Mouse (Mus musculus) kidney, adult 8-10 months (tissue): ENCODE data around the gene Grm4.

Experiments
- DNase-seq, 2 experiments: peaks; one replicate each; pipeline ENCODE4 v3.0.0; 2022

Grm4 gene

GRCm38 (mm10) chr17:27442538-27443113 is 78.6 kb downstream of the Grm4 start:
- DNase-seq, result no peak

- DNase-seq, result no peak
These were observed 79.4 kb downstream of the Grm4 start for GRCm38 (mm10) chr17:27441778-27442177.

GRCm38 (mm10) chr17:27435799-27436198 is 85.4 kb downstream of the Grm4 start:
- DNase-seq, result no peak

- DNase-seq, result no peak
These were observed 86.0 kb downstream of the Grm4 start for GRCm38 (mm10) chr17:27435225-27435624.

- DNase-seq, result no peak
These were observed 87.1 kb downstream of the Grm4 start for GRCm38 (mm10) chr17:27434066-27434465.

- DNase-seq, result no peak
These were observed 88.0 kb downstream of the Grm4 start for GRCm38 (mm10) chr17:27433179-27433680.

- DNase-seq, result no peak
These were observed 89.0 kb downstream of the Grm4 start for GRCm38 (mm10) chr17:27432145-27432650.

- DNase-seq, result no peak
These were observed 90.0 kb downstream of the Grm4 start for GRCm38 (mm10) chr17:27431049-27431839.

GRCm38 (mm10) chr17:27429757-27430156 is 91.4 kb downstream of the Grm4 start:
- no peak for DNase-seq

- no peak for DNase-seq
These were observed 96.2 kb downstream of the Grm4 start for GRCm38 (mm10) chr17:27425016-27425415.

GRCm38 (mm10) chr17:27424356-27424755 is 96.8 kb downstream of the Grm4 start:
- DNase-seq, result no peak

GRCm38 (mm10) chr17:27422726-27423381 is 98.3 kb downstream of the Grm4 start:
- no peak for DNase-seq

- no peak for DNase-seq
These were observed 98.9 kb downstream of the Grm4 start for GRCm38 (mm10) chr17:27422371-27422725.

- DNase-seq, result no peak
These were observed 99.4 kb downstream of the Grm4 start for GRCm38 (mm10) chr17:27421837-27422236.

GRCm38 (mm10) chr17:27409006-27409405 is 112.2 kb downstream of the Grm4 start:
- no peak for DNase-seq

- DNase-seq, result no peak
These were observed 112.7 kb downstream of the Grm4 start for GRCm38 (mm10) chr17:27408531-27408930.

GRCm38 (mm10) chr17:27406956-27407355 is 114.2 kb downstream of the Grm4 start:
- no peak for DNase-seq

- DNase-seq, result no peak
These were observed 115.7 kb downstream of the Grm4 start for GRCm38 (mm10) chr17:27405376-27406024.

GRCm38 (mm10) chr17:27401200-27401599 is 120.0 kb downstream of the Grm4 start:
- no peak for DNase-seq

- no peak for DNase-seq
These were observed 127.3 kb downstream of the Grm4 start for GRCm38 (mm10) chr17:27393931-27394330.

- no peak for DNase-seq
These were observed 127.8 kb downstream of the Grm4 start for GRCm38 (mm10) chr17:27393432-27393831.

- DNase-seq, result no peak
These were observed 128.3 kb downstream of the Grm4 start for GRCm38 (mm10) chr17:27392918-27393317.

GRCm38 (mm10) chr17:27390019-27390418 is 131.2 kb downstream of the Grm4 start:
- no peak for DNase-seq
